Mouse (Mus musculus): Measurements from ENCODE around the gene Cdca7.

The Cdca7 gene

GRCm38 (mm10) chr2:72475797-72476485, at the start of gene Cdca7:
TSS of gene Cdca7 (plus strand) at chr2:72476159.
- peak; percentile 25 for DNase-seq (ENCODE audit: low spot score)

- peak; percentile 17 for DNase-seq (ENCODE audit: low spot score)
Observed at GRCm38 (mm10) chr2:72426776-72427175, 49.2 kb upstream of the Cdca7 start.

GRCm38 (mm10) chr2:72427288-72427687, 48.7 kb upstream of the Cdca7 start:
- DNase-seq (ENCODE audit: low spot score), result no peak

GRCm38 (mm10) chr2:72438941-72439533, 36.9 kb upstream of the Cdca7 start:
- no peak for DNase-seq (ENCODE audit: low spot score)

- no peak for DNase-seq (ENCODE audit: low spot score)
Observed at GRCm38 (mm10) chr2:72441010-72441409, 34.9 kb upstream of the Cdca7 start.

GRCm38 (mm10) chr2:72442825-72443224, 33.1 kb upstream of the Cdca7 start:
- no peak for DNase-seq (ENCODE audit: low spot score)

- no peak for DNase-seq (ENCODE audit: low spot score)
Observed at GRCm38 (mm10) chr2:72443960-72444359, 32.0 kb upstream of the Cdca7 start.

GRCm38 (mm10) chr2:72446106-72446505, 29.9 kb upstream of the Cdca7 start:
- no peak for DNase-seq (ENCODE audit: low spot score)

- no peak for DNase-seq (ENCODE audit: low spot score)
Observed at GRCm38 (mm10) chr2:72446615-72447014, 29.3 kb upstream of the Cdca7 start.

- DNase-seq (ENCODE audit: low spot score), result no peak
Observed at GRCm38 (mm10) chr2:72453563-72453962, 22.4 kb upstream of the Cdca7 start.

GRCm38 (mm10) chr2:72456189-72456588, 19.8 kb upstream of the Cdca7 start:
- DNase-seq (ENCODE audit: low spot score), result no peak

- DNase-seq (ENCODE audit: low spot score), result no peak
Observed at GRCm38 (mm10) chr2:72464376-72465014, 11.5 kb upstream of the Cdca7 start.

GRCm38 (mm10) chr2:72467604-72468003, 8.4 kb upstream of the Cdca7 start:
- DNase-seq (ENCODE audit: low spot score), result no peak

GRCm38 (mm10) chr2:72471415-72472070, 4.4 kb upstream of the Cdca7 start:
- no peak for DNase-seq (ENCODE audit: low spot score)

- DNase-seq (ENCODE audit: low spot score), result no peak
Observed at GRCm38 (mm10) chr2:72474531-72475287, 1.2 kb upstream of the Cdca7 start.

GRCm38 (mm10) chr2:72475423-72475796, 549 bp upstream of the Cdca7 start:
- DNase-seq (ENCODE audit: low spot score), result no peak

GRCm38 (mm10) chr2:72476486-72477211, 690 bp downstream of the Cdca7 start:
- DNase-seq (ENCODE audit: low spot score), result no peak

- DNase-seq (ENCODE audit: low spot score), result no peak
Observed at GRCm38 (mm10) chr2:72477221-72477620, 1.3 kb downstream of the Cdca7 start.

- DNase-seq (ENCODE audit: low spot score), result no peak
Observed at GRCm38 (mm10) chr2:72478176-72478575, 2.2 kb downstream of the Cdca7 start.

- DNase-seq (ENCODE audit: low spot score), result no peak
Observed at GRCm38 (mm10) chr2:72478921-72479320, 3.0 kb downstream of the Cdca7 start.

GRCm38 (mm10) chr2:72479818-72480217, 3.9 kb downstream of the Cdca7 start:
- no peak for DNase-seq (ENCODE audit: low spot score)
